8 mouse cellular contexts compared by ENCODE assay signal in genomic region chr6:99670481-99671119, GRCm38 (mm10). TPM values are rescaled to one million over a fixed set of nuclear protein-coding genes. Genes with fewer than 3 reads are reported as not detected.
DNase-seq lines count a peak whose midpoint lies in the region; ATAC-seq lines count a peak whose summit lies in the region.

No protein-coding gene starts in this region.

- no peak overlapping the region for H3K4me3 ChIP-seq in forebrain, embryonic 13.5 days
- H3K4me3 ChIP-seq in limb, embryonic 10.5 days = no peak overlapping the region

- H3K27me3 ChIP-seq in forebrain, embryonic 13.5 days = no peaks in the 10 kb centered on the region; the same call in 1 of the 2 replicates
- peaks cover 14% of the 10 kb centered on the region; the same call in 1 of the 2 replicates for H3K27me3 ChIP-seq in limb, embryonic 10.5 days (ENCODE audit: low read depth, poor library complexity, severe bottlenecking)

- no peak overlapping the region for H3K9ac ChIP-seq in forebrain, embryonic 13.5 days

- H3K9me3 ChIP-seq in forebrain, embryonic 13.5 days (replicated peaks) = no peaks in the 10 kb centered on the region
- no peaks in the 10 kb centered on the region for H3K9me3 ChIP-seq in limb, embryonic 10.5 days (replicated peaks)

- no peaks in the 10 kb centered on the region for H3K36me3 ChIP-seq in forebrain, embryonic 13.5 days (ENCODE audit: poor library complexity, severe bottlenecking)
- H3K36me3 ChIP-seq in limb, embryonic 10.5 days = no peaks in the 10 kb centered on the region

- H3K4me2 ChIP-seq in forebrain, embryonic 13.5 days = no peak overlapping the region

- WGBS in forebrain, embryonic 13.5 days = 44% methylated on average over 7 of the region's 7 CpGs
- 81% methylated on average over 7 of the region's 7 CpGs for WGBS in limb, embryonic 10.5 days

- peak; percentile 22 for DNase-seq in 3134 (ENCODE audit: extremely low read depth, insufficient read length, low spot score)
- DNase-seq in CD4-positive, CD25-positive, alpha-beta regulatory T cell, adult 2 months (ENCODE audit: low read depth, low spot score) = peak; percentile 84
- DNase-seq in c-Kit-positive CD71-negative TER-119-negative erythroid progenitor cells, embryonic 14.5 days (ENCODE audit: low read depth) = peak; percentile 50
- peak; percentile 86 for DNase-seq in induced T-regulatory cell, adult 2 months (ENCODE audit: low read depth)
- peak; percentile 68 for DNase-seq in limb, embryonic 10.5 days (ENCODE audit: low spot score)
- DNase-seq in naive thymus-derived CD4-positive, alpha-beta T cell, adult 2 months (ENCODE audit: low read depth) = peak; percentile 84
- DNase-seq in yolk sac, embryonic 10.5 days (ENCODE audit: low spot score) = peak; percentile 28

- peak overlapping the region; percentile 87 for H3K27ac ChIP-seq in forebrain, embryonic 13.5 days
- no peak overlapping the region for H3K27ac ChIP-seq in limb, embryonic 10.5 days

- ATAC-seq in forebrain, embryonic 13.5 days = peak; percentile 28; the same call in 1 of the 2 replicates

- peaks cover 72% of the 10 kb centered on the region for H3K4me1 ChIP-seq in forebrain, embryonic 13.5 days
- peaks cover 36% of the 10 kb centered on the region for H3K4me1 ChIP-seq in limb, embryonic 10.5 days

RNA-seq across cellular contexts. Expression of gene Gm20696, which starts 4.0 kb away (rescaled TPM):
- 3.8 and 3.9 TPM in 2 replicates for polyA plus RNA-seq in forebrain, embryonic 13.5 days (2015; fragmentation: Nextera tagmentation; extraction: Ambion mirVana)
- polyA plus RNA-seq in limb, embryonic 10.5 days (2016; fragmentation: Nextera tagmentation; extraction: Ambion mirVana) = 2.4 and 3.2 TPM in 2 replicates

RNA-seq across cellular contexts. Expression of gene Eif4e3, which starts 4.0 kb away (rescaled TPM):
- polyA plus RNA-seq in forebrain, embryonic 13.5 days (2015; fragmentation: Nextera tagmentation; extraction: Ambion mirVana) = 10.5 and 11.5 TPM in 2 replicates
- polyA plus RNA-seq in limb, embryonic 10.5 days (2016; fragmentation: Nextera tagmentation; extraction: Ambion mirVana) = 11.1 and 14.6 TPM in 2 replicates

RNA-seq across cellular contexts. Expression of gene Gpr27, which starts 21.9 kb away (rescaled TPM):
- polyA plus RNA-seq in forebrain, embryonic 13.5 days (2015; fragmentation: Nextera tagmentation; extraction: Ambion mirVana) = 6.6 and 7.6 TPM in 2 replicates
- 1.0 and 1.1 TPM in 2 replicates for polyA plus RNA-seq in limb, embryonic 10.5 days (2016; fragmentation: Nextera tagmentation; extraction: Ambion mirVana)

RNA-seq across cellular contexts. Expression of gene Prok2, which starts 55.6 kb away (rescaled TPM):
- polyA plus RNA-seq in forebrain, embryonic 13.5 days (2015; fragmentation: Nextera tagmentation; extraction: Ambion mirVana) = 1.3 and 1.5 TPM in 2 replicates
- not detected in 2 replicates for polyA plus RNA-seq in limb, embryonic 10.5 days (2016; fragmentation: Nextera tagmentation; extraction: Ambion mirVana)

Comparison
In these comparisons a context has a peak if more than half of its experiments do, and no peak if none do; other contexts are left out.
1. DNase-seq: peak in every context shown above with its lines; median percentile 86 in induced T-regulatory cell, adult 2 months; 84 in CD4-positive, CD25-positive, alpha-beta regulatory T cell, adult 2 months; 84 in naive thymus-derived CD4-positive, alpha-beta T cell, adult 2 months; 68 in limb, embryonic 10.5 days; 50 in c-Kit-positive CD71-negative TER-119-negative erythroid progenitor cells, embryonic 14.5 days; 28 in yolk sac, embryonic 10.5 days; 22 in 3134.